Mouse (Mus musculus): ENCODE measurements around the gene Vegfa.
A peak's percentile ranks its signal among the peaks of the same experiment; 100 is the strongest.
"Not testable (repeated sequence)": the region's sequence is repeated elsewhere in the genome, so short reads cannot be mapped to it uniquely, and the experiment has no call there.

Gene Vegfa

GRCm38 (mm10) chr17:45986915-45987314 is 45.3 kb downstream of the Vegfa start:
- DNase-seq: no peak

GRCm38 (mm10) chr17:45986374-45986773 is 45.8 kb downstream of the Vegfa start:
- no peak for DNase-seq

- not testable (repeated sequence) for DNase-seq
Measured at GRCm38 (mm10) chr17:45983185-45983584, 49.0 kb downstream of the Vegfa start.

GRCm38 (mm10) chr17:45981841-45982240 is 50.3 kb downstream of the Vegfa start:
- no peak for DNase-seq

- no peak for DNase-seq
Measured at GRCm38 (mm10) chr17:45979025-45979805, 53.0 kb downstream of the Vegfa start.

- DNase-seq: peak; percentile 25
Measured at GRCm38 (mm10) chr17:45974461-45974860, 57.7 kb downstream of the Vegfa start.

GRCm38 (mm10) chr17:45973214-45973613 is 59.0 kb downstream of the Vegfa start:
- peak; percentile 73 for DNase-seq

- no peak for DNase-seq
Measured at GRCm38 (mm10) chr17:45972405-45972804, 59.8 kb downstream of the Vegfa start.

- no peak for DNase-seq
Measured at GRCm38 (mm10) chr17:45971800-45972199, 60.4 kb downstream of the Vegfa start.

GRCm38 (mm10) chr17:45970741-45971550 is 61.2 kb downstream of the Vegfa start:
- DNase-seq: peak; percentile 69

GRCm38 (mm10) chr17:45969596-45969995 is 62.6 kb downstream of the Vegfa start:
- peak; percentile 79 for DNase-seq

- DNase-seq: no peak
Measured at GRCm38 (mm10) chr17:45968341-45968740, 63.8 kb downstream of the Vegfa start.
